Mouse (Mus musculus) ES-Bruce4 (cell line): ENCODE measurements at regions not wholly inside any gene's neighbourhood (a gene's known extent, or its start where the extent isn't known, plus 50 kb on each side); places are given as distances from the start of the nearest gene placed in this dataset.

Source experiments
- EP300 ChIP-seq: IDR thresholded peaks from 2 replicates; pipeline ENCODE4 v1.6.1; 2011; ENCODE audit warnings: low read depth, low read length; ENCODE audit not compliant: insufficient read depth
- POLR2A ChIP-seq: IDR thresholded peaks from one replicate; pipeline ENCODE4 v1.8.1; 2011; ENCODE audit warnings: low read length; ENCODE audit not compliant: insufficient read depth

- TF ChIP-seq POLR2A: no peak
- no peak for TF ChIP-seq EP300
These were observed 184.3 kb upstream of the BB014433 start for GRCm38 (mm10) chr8:15230217-15230616.
